Mouse (Mus musculus) spleen, adult 2 months (tissue): ENCODE results near the gene Kndc1. TPM values are rescaled to one million over a fixed set of nuclear protein-coding genes. Genes with fewer than 3 reads are reported as not detected.

Experiments used
- DNase-seq, 2 experiments: peaks; one replicate each; pipeline versions ENCODE4 v3.0.0 to v3.0.0-alpha.2; 2012 to 2021; ENCODE audit warnings: low spot score in 2 of 2, low read depth in 1 of 2
- H3K27ac ChIP-seq: fragments of 200-500 bp; 2 replicates; pipeline ENCODE4 v1.5.1; 2012; ENCODE audit warnings: low read length, inconsistent platforms; ENCODE audit not compliant: insufficient read depth
- H3K27me3 ChIP-seq: fragments of 200-500 bp; 2 replicates; pipeline ENCODE4 v1.6.1; 2012; ENCODE audit warnings: mild to moderate bottlenecking, moderate library complexity, low read length, inconsistent platforms; ENCODE audit not compliant: control insufficient read depth, insufficient read depth
- H3K36me3 ChIP-seq: fragments of 200-500 bp; 2 replicates; pipeline ENCODE4 v1.6.1; 2012; ENCODE audit warnings: mild to moderate bottlenecking, low read length, inconsistent platforms; ENCODE audit not compliant: control insufficient read depth, insufficient read depth
- H3K4me1 ChIP-seq: fragments of 200-500 bp; 2 replicates; pipeline ENCODE4 v1.6.1; 2011; ENCODE audit warnings: inconsistent platforms; ENCODE audit not compliant: control insufficient read depth, insufficient read depth, insufficient read length
- H3K4me3 ChIP-seq: fragments of 200-500 bp; 2 replicates; pipeline ENCODE4 v1.5.1; 2011; ENCODE audit warnings: mild to moderate bottlenecking, inconsistent platforms; ENCODE audit not compliant: insufficient read depth, insufficient read length; ENCODE audit errors: extremely low read depth
- CTCF ChIP-seq: fragments of 200-500 bp; IDR thresholded peaks from 2 replicates; pipeline ENCODE4 v1.5.1; 2011; ENCODE audit warnings: mild to moderate bottlenecking, inconsistent platforms; ENCODE audit not compliant: insufficient read depth, insufficient read length, insufficient replicate concordance; ENCODE audit errors: extremely low read depth
- POLR2A ChIP-seq: fragments of 200-500 bp; IDR thresholded peaks from 2 replicates; pipeline ENCODE4 v1.6.1; 2011; ENCODE audit warnings: low read depth, low read length, inconsistent platforms
- WGBS: fragments of 180-500 bp; shearing (Covaris S2); methylation state at CpG from one replicate; pipeline ENCODE4 v1.1.7; 2018; 5-methylcytosine and 5-hydroxymethylcytosine counted together
- polyA plus RNA-seq: library from polyadenylated mRNA; depleted of rRNA; stranded (reverse); fragments of >200 nt; gene quantifications from 2 replicates; pipeline ENCODE4 v1.2.3, GENCODE M21; 2012

The Kndc1 gene
- polyA plus RNA-seq, 1 experiment = 0.16 TPM

DNA sequence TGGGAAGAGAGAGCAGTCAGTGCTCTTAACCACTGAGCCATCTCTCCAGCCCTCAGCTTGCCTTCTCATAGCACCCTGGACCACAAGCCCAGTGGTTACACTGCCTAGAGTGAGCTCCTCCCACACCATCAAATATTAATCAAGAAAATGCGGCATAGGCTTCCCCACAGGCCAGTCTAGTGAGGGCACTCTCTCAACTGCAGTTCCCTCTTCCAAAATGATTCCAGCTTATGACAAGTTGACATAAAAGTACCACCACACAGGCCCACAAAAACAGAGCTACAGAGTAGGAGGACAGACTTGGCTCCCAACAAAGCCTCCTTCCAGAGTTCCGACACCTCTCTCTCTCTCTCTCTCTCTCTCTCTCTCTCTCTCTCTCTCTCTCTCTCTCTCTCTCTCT, 31.4 kb upstream of the Kndc1 start:
- TF ChIP-seq POLR2A = no peak
- no peak for TF ChIP-seq CTCF
- Histone ChIP-seq H3K4me3 (no peak overlapping the region), H3K27me3 (no peaks in the 10 kb centered on the region), H3K36me3 (no peaks in the 10 kb centered on the region), H3K4me1 (no peaks in the 10 kb centered on the region), H3K27ac (no peak overlapping the region)
- WGBS = 79% methylated on average over 2 of the region's 2 CpGs
- DNase-seq = no peak

DNA sequence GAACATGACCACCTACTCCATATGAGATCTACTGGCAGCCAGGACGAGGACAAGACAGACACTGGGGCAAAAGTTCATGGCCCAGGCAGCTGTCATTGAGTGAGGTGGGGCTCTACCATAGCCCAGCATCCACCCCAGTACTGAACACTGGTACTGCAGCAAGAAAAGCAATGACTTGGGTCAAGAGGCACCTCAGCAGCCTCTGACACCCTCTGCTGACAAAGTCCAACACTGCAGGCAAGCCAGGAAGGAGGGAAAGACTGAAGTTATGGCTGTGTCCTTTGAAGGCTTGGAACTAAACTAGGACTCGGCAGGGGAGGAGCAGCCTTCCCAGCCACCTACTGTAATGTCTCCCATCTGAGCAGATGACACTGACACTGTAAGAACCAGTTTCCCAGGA, 30.2 kb upstream of the Kndc1 start:
- Histone ChIP-seq H3K4me3 (no peak overlapping the region), H3K4me1 (no peaks in the 10 kb centered on the region), H3K36me3 (no peaks in the 10 kb centered on the region), H3K27me3 (no peaks in the 10 kb centered on the region), H3K27ac (no peak overlapping the region)
- TF ChIP-seq POLR2A (no peak), CTCF (no peak)
- 62% methylated on average over 2 of the region's 2 CpGs for WGBS
- no peak for DNase-seq

DNA sequence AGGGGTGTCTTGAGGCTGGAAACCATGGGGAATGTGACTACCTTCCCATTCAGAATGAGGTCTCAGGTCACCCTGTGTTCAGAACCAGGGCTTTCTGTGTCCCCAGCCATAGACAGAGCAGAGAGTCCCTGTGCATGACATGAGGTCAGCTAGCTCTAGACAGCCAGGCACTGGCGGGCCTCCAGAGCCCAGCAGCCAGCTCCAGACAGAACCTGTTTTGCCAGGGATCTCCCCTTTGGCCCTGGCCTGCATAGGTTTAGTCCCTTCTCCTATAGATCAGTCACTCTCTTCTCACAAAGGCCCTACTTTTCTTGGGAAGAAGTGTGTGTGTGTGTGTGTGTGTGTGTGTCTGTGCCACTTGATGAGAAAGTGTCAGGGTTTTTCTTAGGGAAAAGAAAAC, 29.6 kb upstream of the Kndc1 start:
- no peaks in the 10 kb centered on the region for H3K27me3 ChIP-seq
- no peaks in the 10 kb centered on the region for H3K4me1 ChIP-seq
- no peak for TF ChIP-seq POLR2A
- TF ChIP-seq CTCF = no peak
- H3K4me3 ChIP-seq = no peak overlapping the region
- WGBS = 75% methylated on average over 1 of the region's 1 CpGs
- no peaks in the 10 kb centered on the region for H3K36me3 ChIP-seq
- H3K27ac ChIP-seq = no peak overlapping the region
- DNase-seq = no peak

DNA sequence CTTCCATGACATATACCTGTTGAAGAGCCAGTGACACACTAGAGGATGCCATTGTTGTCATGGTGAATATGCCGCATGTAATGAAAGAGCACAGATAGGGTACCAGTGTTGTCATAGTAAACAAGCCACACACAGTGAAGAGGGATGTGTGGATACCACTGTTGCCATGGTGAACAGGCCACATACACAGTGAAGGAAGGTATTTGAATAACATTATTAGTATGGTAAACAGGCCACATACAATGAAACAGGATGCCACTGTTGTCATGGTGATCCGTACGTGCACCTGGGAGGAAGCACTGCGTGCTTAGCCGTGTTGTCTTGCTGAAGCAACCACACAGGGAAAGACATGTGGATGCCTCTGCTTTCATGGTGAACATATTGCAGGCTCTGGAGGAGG, 23.5 kb upstream of the Kndc1 start:
- TF ChIP-seq POLR2A (no peak), CTCF (no peak)
- DNase-seq = no peak
- 94% methylated on average over 5 of the region's 5 CpGs for WGBS
- no peaks in the 10 kb centered on the region for H3K27me3 ChIP-seq
- no peak overlapping the region for H3K27ac ChIP-seq
- no peak overlapping the region for H3K4me3 ChIP-seq
- H3K4me1 ChIP-seq = no peaks in the 10 kb centered on the region
- no peaks in the 10 kb centered on the region for H3K36me3 ChIP-seq

DNA sequence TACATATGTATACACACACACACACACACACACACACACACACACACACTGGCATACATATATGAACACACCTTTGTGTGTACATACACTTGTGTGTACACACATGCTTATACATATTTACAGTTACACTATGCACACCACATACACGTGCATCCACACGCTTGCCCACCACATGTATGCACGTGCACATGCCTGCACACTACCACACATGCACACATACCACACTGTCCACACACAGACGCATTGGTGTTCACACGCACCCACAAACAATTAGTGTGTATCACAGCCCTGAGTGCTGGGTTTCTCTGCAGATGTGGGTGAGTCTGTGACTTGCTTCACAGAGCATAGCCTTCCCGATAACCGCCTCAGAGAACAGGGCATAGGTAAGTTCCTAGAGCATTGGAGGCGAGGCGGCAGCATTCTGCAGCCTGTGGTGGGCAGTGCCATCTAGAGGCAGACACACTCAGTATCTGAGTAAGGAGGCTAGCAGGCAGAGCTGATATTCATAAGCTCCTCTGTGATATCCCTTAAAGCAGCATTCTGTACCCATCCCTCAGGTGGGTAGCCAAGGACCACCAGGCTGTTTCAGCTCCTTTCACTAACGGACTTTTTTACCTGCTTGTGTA, 17.2 kb upstream of the Kndc1 start:
- H3K27me3 ChIP-seq = no peaks in the 10 kb centered on the region
- H3K4me3 ChIP-seq = no peak overlapping the region
- H3K27ac ChIP-seq = no peak overlapping the region
- H3K36me3 ChIP-seq = no peaks in the 10 kb centered on the region
- no peak for DNase-seq
- H3K4me1 ChIP-seq = no peaks in the 10 kb centered on the region
- WGBS = 72% methylated on average over 10 of the region's 10 CpGs
- TF ChIP-seq CTCF (no peak), POLR2A (no peak)

DNA sequence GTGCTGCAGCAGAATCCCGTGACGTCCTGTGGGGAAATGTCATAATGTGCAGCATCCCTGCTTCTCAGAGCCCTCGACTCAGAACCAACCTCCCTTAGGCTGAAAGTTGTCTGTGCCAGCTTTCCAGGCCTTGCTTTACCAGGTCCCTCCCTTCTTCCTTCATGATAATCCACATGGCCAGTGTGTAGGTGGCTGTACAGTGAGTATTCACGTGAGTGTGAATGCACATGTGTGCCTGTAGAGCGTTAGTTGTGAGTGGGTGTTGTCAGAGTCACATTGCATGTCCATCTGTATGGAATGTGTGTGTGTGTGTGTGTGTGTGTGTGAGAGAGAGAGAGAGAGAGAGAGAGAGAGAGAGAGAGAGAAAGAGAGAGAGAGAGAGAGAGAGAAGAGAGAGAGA, 16.4 kb upstream of the Kndc1 start:
- no peak for DNase-seq
- Histone ChIP-seq H3K27me3 (no peaks in the 10 kb centered on the region), H3K4me3 (no peak overlapping the region), H3K27ac (no peak overlapping the region), H3K36me3 (no peaks in the 10 kb centered on the region), H3K4me1 (no peaks in the 10 kb centered on the region)
- WGBS = 75% methylated on average over 5 of the region's 5 CpGs
- TF ChIP-seq CTCF (no peak), POLR2A (no peak)

DNA sequence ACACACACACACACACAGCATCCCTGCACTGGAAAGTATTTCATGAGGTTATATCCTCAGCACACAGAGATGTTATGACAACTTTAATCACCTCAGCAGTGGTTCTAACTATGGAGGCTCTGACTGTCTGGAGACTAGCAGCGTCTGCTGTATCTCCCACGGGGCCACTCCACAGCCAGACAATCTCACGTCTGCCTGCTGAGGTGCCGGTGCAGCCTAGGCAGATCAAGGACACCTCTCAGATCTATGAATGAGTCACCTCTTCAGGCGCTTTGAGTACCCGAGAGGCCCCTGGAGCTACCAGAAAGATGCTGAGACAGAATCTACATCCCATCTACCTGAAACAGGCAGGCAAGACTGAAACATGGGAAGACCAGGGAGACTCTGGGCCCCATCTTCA, 15.9 kb upstream of the Kndc1 start:
- WGBS = 78% methylated on average over 6 of the region's 6 CpGs
- no peak for DNase-seq
- Histone ChIP-seq H3K4me3 (no peak overlapping the region), H3K27me3 (no peaks in the 10 kb centered on the region), H3K36me3 (no peaks in the 10 kb centered on the region), H3K27ac (no peak overlapping the region), H3K4me1 (no peaks in the 10 kb centered on the region)
- TF ChIP-seq CTCF (no peak), POLR2A (no peak)
